Mouse (Mus musculus) embryonic facial prominence, embryonic 14.5 days (tissue): Measurements from ENCODE around the gene Btnl2. TPM values are rescaled to one million over a fixed set of nuclear protein-coding genes. Genes with fewer than 3 reads are reported as not detected.

Experiments used
- ATAC-seq: fragments of 200-750 bp; cut with Nextera tagmentation; 2 replicates; pipeline ENCODE4 v1.8.0; 2017; ENCODE audit warnings: low read depth, moderate number of reproducible peaks, moderate TSS enrichment
- DNase-seq: peaks from one replicate; pipeline ENCODE4 v3.0.0-alpha.2; 2015; ENCODE audit warnings: low spot score
- H3K27ac ChIP-seq: fragments of 300-500 bp; sonication (generic); replicated peaks from 2 replicates; pipeline ENCODE4 v1.5.1; 2014; ENCODE audit warnings: low read depth, mild to moderate bottlenecking, low read length, moderate library complexity
- H3K27me3 ChIP-seq: fragments of 300-500 bp; sonication (generic); replicated peaks from 2 replicates; pipeline ENCODE4 v1.6.1; 2014; ENCODE audit warnings: low read length; ENCODE audit not compliant: control insufficient read depth, insufficient read depth
- H3K36me3 ChIP-seq: fragments of 300-500 bp; sonication (generic); 2 replicates; pipeline ENCODE4 v1.6.1; 2014; ENCODE audit warnings: low read length, mixed read lengths; ENCODE audit not compliant: control insufficient read depth, insufficient read depth
- H3K4me1 ChIP-seq: fragments of 300-500 bp; sonication (generic); 2 replicates; pipeline ENCODE4 v1.6.1; 2014; ENCODE audit warnings: antibody characterized with exemption, low read length; ENCODE audit not compliant: control insufficient read depth, insufficient read depth
- H3K4me2 ChIP-seq: fragments of 300-500 bp; sonication (generic); 2 replicates; pipeline ENCODE4 v1.6.1; 2014; ENCODE audit warnings: low read depth, mild to moderate bottlenecking, low read length, moderate library complexity, mixed read lengths
- H3K4me3 ChIP-seq: fragments of 300-500 bp; sonication (generic); 2 replicates; pipeline ENCODE4 v1.5.1; 2014; ENCODE audit warnings: low read depth, mild to moderate bottlenecking, low read length
- H3K9ac ChIP-seq: fragments of 300-500 bp; sonication (generic); 2 replicates; pipeline ENCODE4 v1.6.1; 2014; ENCODE audit warnings: low read depth, mild to moderate bottlenecking, low read length, moderate library complexity, mixed read lengths
- H3K9me3 ChIP-seq: fragments of 300-500 bp; sonication (generic); 2 replicates; pipeline ENCODE4 v1.6.1; 2016; ENCODE audit warnings: low read length; ENCODE audit not compliant: control insufficient read depth
- whole genome bisulfite sequencing: fragments of 180-500 bp; shearing (Covaris S2); extraction: QIAGEN DNeasy Blood & Tissue Kit; methylation state at CpG from one replicate; pipeline ENCODE4 v1.1.7; 2014; 5-methylcytosine and 5-hydroxymethylcytosine counted together
- polyA plus RNA-seq: library from polyadenylated mRNA; unstranded; fragments of >200 nt; fragmentation: Nextera tagmentation; extraction: Ambion mirVana; gene quantifications from 2 replicates; pipeline ENCODE4 v1.2.1, GENCODE M21; 2014

Gene Btnl2
- polyA plus RNA-seq, 1 experiment from 2014 or later, result not detected

DNA sequence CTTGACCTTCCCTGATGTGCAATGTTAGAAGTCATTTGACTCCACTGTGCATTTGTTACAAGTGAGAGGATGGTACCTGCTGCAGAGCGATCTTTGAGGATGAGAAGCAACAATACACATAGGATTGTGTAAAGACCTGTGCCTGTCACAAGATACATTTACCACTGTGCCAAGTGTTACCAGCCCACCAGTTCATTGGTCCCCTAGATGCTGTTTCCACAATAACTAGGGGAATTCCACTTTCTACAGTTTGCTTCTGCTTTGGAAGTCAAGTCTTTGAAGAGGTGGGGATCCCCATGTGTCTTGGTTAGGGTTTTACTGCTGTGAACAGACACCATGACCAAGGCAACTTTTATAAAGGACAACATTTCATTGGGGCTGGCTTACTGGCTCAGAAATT lies 23.4 kb upstream of the Btnl2 start:
- H3K9ac ChIP-seq, result no peak overlapping the region
- no peak overlapping the region for H3K27ac ChIP-seq
- H3K27me3 ChIP-seq, result no peaks in the 10 kb centered on the region
- H3K4me2 ChIP-seq, result no peak overlapping the region
- H3K4me1 ChIP-seq, result no peaks in the 10 kb centered on the region
- ATAC-seq, result no peak
- no peak for DNase-seq
- 96% methylated on average over 1 of the region's 1 CpGs for WGBS
- H3K36me3 ChIP-seq, result no peaks in the 10 kb centered on the region
- no peak overlapping the region for H3K4me3 ChIP-seq
- H3K9me3 ChIP-seq, result no peaks in the 10 kb centered on the region

DNA sequence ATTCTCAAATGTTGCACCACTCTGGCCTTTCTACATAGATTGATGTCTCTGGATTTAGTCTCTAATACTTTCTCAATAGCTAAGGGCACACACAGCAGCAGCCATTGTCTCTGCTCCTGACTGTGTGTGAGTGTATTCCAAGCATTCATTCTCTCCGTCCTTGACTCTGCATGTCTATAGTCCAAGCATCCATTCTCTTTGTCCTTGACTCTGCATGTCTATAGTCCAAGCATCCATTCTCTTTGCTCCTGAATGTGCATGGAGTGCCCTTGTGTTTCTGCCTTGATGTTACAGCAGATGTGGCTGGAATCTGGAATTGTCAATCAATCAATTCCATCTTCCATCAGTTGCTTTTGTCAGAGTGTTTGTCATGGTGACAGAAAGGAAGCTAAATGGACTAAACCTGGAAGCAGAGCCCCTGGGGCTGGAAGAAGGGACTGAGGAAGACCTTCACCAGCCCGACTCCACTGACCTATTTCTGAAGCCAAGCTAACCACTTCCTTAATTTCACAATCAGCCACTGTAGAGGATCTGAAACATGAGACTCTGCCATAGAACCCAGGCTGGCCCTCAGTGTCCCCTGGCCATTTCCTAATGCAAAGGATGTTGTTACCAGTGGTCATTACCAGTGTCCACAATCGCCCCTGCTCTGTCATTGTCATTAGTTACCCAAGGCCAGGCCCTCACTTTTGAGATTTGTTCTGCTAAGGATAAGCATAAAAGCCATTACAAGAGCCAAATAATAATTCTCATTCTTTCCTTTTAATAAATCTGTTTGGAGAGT lies 13.8 kb upstream of the Btnl2 start:
- no peaks in the 10 kb centered on the region for H3K36me3 ChIP-seq
- 39% methylated on average over 3 of the region's 3 CpGs for WGBS
- no peak overlapping the region for H3K4me3 ChIP-seq
- H3K9me3 ChIP-seq, result no peaks in the 10 kb centered on the region
- DNase-seq (no peak), ATAC-seq (no peak)
- no peaks in the 10 kb centered on the region for H3K27me3 ChIP-seq
- H3K27ac ChIP-seq, result no peak overlapping the region
- no peak overlapping the region for H3K4me2 ChIP-seq
- H3K4me1 ChIP-seq, result no peaks in the 10 kb centered on the region
- no peak overlapping the region for H3K9ac ChIP-seq

- Histone ChIP-seq H3K4me2 (no peak overlapping the region), H3K9ac (no peak overlapping the region), H3K27me3 (no peaks in the 10 kb centered on the region), H3K4me1 (no peaks in the 10 kb centered on the region), H3K36me3 (no peaks in the 10 kb centered on the region), H3K27ac (no peak overlapping the region), H3K4me3 (no peak overlapping the region), H3K9me3 (no peaks in the 10 kb centered on the region)
- ATAC-seq (no peak), DNase-seq (no peak)
- WGBS, result 92% methylated on average over 4 of the region's 4 CpGs
Measured at GRCm38 (mm10) chr17:34344882-34345281, 9.7 kb upstream of the Btnl2 start.

GRCm38 (mm10) chr17:34345486-34345885 lies 9.1 kb upstream of the Btnl2 start:
- Histone ChIP-seq H3K9me3 (no peaks in the 10 kb centered on the region), H3K27ac (no peak overlapping the region), H3K27me3 (no peaks in the 10 kb centered on the region), H3K4me3 (no peak overlapping the region), H3K4me1 (no peaks in the 10 kb centered on the region), H3K9ac (no peak overlapping the region), H3K4me2 (no peak overlapping the region), H3K36me3 (no peaks in the 10 kb centered on the region)
- DNase-seq, result no peak
- WGBS, result 82% methylated on average over 7 of the region's 7 CpGs
- no peak for ATAC-seq

DNA sequence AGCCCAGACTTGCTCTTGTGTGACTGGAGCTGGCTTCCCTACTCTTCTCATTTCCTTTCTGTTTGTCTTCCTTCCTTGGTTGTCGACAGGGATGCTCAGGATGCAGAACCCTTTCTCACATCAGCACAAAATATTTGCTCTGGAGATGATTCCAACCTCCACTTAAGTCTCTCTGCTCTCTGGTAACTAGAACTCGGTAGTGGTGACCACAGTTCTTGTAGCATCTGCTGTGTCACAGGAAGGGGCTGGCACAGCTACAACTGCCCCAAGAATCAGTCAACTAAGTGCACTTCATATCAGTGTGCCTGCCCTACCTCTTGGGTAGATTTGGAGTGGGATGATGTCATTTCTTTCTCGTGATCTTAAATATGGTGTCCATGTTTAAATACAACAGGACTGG lies 8.6 kb upstream of the Btnl2 start:
- no peaks in the 10 kb centered on the region for H3K27me3 ChIP-seq
- H3K27ac ChIP-seq, result no peak overlapping the region
- ATAC-seq, result no peak
- no peak for DNase-seq
- H3K9me3 ChIP-seq, result no peaks in the 10 kb centered on the region
- no peaks in the 10 kb centered on the region for H3K36me3 ChIP-seq
- no peaks in the 10 kb centered on the region for H3K4me1 ChIP-seq
- H3K4me3 ChIP-seq, result no peak overlapping the region
- no peak overlapping the region for H3K9ac ChIP-seq
- 77% methylated on average over 3 of the region's 3 CpGs for WGBS
- H3K4me2 ChIP-seq, result no peak overlapping the region

DNA sequence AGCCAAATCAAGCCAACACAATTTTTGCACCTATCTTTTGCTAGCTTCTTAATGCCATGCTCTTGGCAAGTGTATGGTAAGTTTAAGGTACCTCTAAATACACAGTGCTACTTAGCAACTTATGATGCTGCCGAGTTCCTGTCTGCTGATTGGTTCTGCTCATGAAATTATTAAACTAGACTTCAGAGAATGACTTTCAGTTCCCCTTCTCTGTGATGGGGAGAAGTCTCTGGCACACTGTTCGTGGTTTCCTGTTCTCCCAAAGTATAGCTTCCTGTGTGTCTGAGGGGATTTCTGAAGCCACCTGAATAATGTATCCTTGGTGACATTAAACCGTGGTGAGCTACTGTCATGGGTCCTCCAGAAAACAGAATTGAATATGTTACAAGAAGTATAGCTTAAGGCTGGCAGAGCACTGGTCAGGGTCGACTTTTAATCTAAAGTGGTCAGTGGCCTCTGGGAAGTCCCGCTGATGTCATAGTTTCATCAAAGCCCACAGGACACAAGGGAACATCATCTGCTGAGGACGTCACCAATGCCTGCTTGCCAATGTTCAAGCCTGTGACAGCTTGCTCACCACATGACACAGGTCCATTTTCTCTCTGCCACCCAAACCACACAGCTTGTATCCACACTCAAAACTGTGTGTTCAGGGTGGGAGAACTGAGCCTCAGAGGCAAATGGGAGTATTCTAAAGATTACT lies 6.9 kb upstream of the Btnl2 start:
- H3K27me3 ChIP-seq, result no peaks in the 10 kb centered on the region
- H3K36me3 ChIP-seq, result no peaks in the 10 kb centered on the region
- no peak overlapping the region for H3K4me2 ChIP-seq
- no peak for ATAC-seq
- no peaks in the 10 kb centered on the region for H3K9me3 ChIP-seq
- H3K27ac ChIP-seq, result no peak overlapping the region
- 66% methylated on average over 6 of the region's 6 CpGs for WGBS
- no peak overlapping the region for H3K4me3 ChIP-seq
- no peaks in the 10 kb centered on the region for H3K4me1 ChIP-seq
- DNase-seq, result peak; percentile 41
- H3K9ac ChIP-seq, result no peak overlapping the region

DNA sequence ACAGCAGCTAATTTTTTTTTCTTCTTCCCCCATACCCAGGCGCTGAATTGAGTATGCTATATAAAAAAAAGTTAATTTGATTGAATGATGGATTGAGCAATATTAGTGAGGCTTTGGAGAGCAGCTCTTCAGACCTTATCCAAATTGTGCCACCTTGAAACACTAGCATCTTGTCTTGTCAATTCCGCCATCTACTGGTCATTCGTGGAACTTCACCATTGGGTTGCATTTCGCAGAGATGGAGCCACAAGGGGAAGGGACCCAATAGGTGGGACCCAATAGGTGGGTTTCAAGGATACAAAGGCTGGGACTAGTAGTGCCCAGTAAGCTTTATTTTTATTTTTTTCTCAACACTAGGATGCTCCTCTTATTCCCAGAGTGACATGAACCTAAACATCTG lies 5.2 kb upstream of the Btnl2 start:
- H3K9me3 ChIP-seq, result no peaks in the 10 kb centered on the region
- DNase-seq (peak; percentile 76), ATAC-seq (no peak)
- no peak overlapping the region for H3K4me3 ChIP-seq
- H3K4me1 ChIP-seq, result no peaks in the 10 kb centered on the region
- WGBS, result 4% methylated on average over 4 of the region's 4 CpGs
- no peak overlapping the region for H3K27ac ChIP-seq
- H3K4me2 ChIP-seq, result no peak overlapping the region
- no peak overlapping the region for H3K9ac ChIP-seq
- H3K27me3 ChIP-seq, result no peaks in the 10 kb centered on the region
- no peaks in the 10 kb centered on the region for H3K36me3 ChIP-seq

DNA sequence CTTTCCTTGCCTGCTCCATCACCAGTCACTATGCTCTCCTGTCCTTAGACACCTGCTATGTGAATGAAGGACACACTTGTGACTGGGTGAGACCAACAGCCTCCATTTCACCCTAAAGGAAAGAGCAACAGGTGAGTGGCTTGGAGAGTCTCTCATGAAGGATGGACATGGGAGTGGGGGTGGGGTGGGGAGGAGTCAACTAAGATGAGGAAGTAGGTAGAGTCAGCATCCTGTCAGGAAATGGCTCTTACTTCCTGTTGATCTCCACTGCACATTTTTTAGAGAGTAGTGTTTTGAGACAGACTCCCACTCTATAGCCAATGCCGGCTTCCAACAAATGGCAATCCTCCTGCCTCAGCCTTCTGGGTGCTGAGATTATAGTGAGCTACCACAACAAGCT lies 318 bp downstream of the Btnl2 start:
- no peak overlapping the region for H3K4me2 ChIP-seq
- H3K27me3 ChIP-seq, result no peaks in the 10 kb centered on the region
- ATAC-seq, result no peak
- DNase-seq, result no peak
- H3K9me3 ChIP-seq, result no peaks in the 10 kb centered on the region
- H3K9ac ChIP-seq, result no peak overlapping the region
- H3K4me1 ChIP-seq, result no peaks in the 10 kb centered on the region
- no peaks in the 10 kb centered on the region for H3K36me3 ChIP-seq
- no peak overlapping the region for H3K4me3 ChIP-seq
- WGBS, result 75% methylated on average over 1 of the region's 1 CpGs
- H3K27ac ChIP-seq, result no peak overlapping the region
